Mouse (Mus musculus) lung, embryonic 14.5 days (tissue): ENCODE results near the gene Ufsp2. TPM values are rescaled to one million over a fixed set of nuclear protein-coding genes. Genes with fewer than 3 reads are reported as not detected.

Experiments used
- ATAC-seq: fragments of 200-750 bp; cut with Nextera tagmentation; 2 replicates; pipeline ENCODE4 v1.8.0; 2017; ENCODE audit warnings: mild to moderate bottlenecking, moderate TSS enrichment, moderate library complexity; ENCODE audit not compliant: insufficient read depth
- DNase-seq: peaks from one replicate; pipeline ENCODE4 v3.0.0-alpha.2; 2015
- H3K27ac ChIP-seq: fragments of 300-500 bp; sonication (generic); 2 replicates; pipeline ENCODE4 v1.5.1; 2014; ENCODE audit warnings: low read depth, mild to moderate bottlenecking, moderate library complexity
- H3K27me3 ChIP-seq: fragments of 300-500 bp; sonication (generic); 2 replicates; pipeline ENCODE4 v1.6.1; 2014; ENCODE audit warnings: low read length, control low read depth; ENCODE audit not compliant: insufficient read depth
- H3K36me3 ChIP-seq: fragments of 300-500 bp; sonication (generic); 2 replicates; pipeline ENCODE4 v1.6.1; 2014; ENCODE audit warnings: control low read depth; ENCODE audit not compliant: insufficient read depth
- H3K4me1 ChIP-seq: fragments of 300-500 bp; sonication (generic); 2 replicates; pipeline ENCODE4 v1.6.1; 2014; ENCODE audit warnings: antibody characterized with exemption, control low read depth; ENCODE audit not compliant: insufficient read depth
- H3K4me2 ChIP-seq: fragments of 300-500 bp; sonication (generic); 2 replicates; pipeline ENCODE4 v1.6.1; 2014; ENCODE audit warnings: mild to moderate bottlenecking
- H3K4me3 ChIP-seq: fragments of 300-500 bp; sonication (generic); 2 replicates; pipeline ENCODE4 v1.5.1; 2014; ENCODE audit warnings: low read depth, low read length
- H3K9ac ChIP-seq: fragments of 300-500 bp; sonication (generic); 2 replicates; pipeline ENCODE4 v1.6.1; 2014
- H3K9me3 ChIP-seq: fragments of 300-500 bp; sonication (generic); 2 replicates; pipeline ENCODE4 v1.6.1; 2016; ENCODE audit warnings: low read depth, low read length, control low read depth
- CTCF ChIP-seq: IDR thresholded peaks from 2 replicates; pipeline ENCODE4 v1.5.1; 2016; ENCODE audit warnings: antibody characterized with exemption, low read depth
- WGBS: fragments of 180-500 bp; shearing (Covaris S2); extraction: QIAGEN DNeasy Blood & Tissue Kit; methylation state at CpG from one replicate; pipeline ENCODE4 v1.1.7; 2014; 5-methylcytosine and 5-hydroxymethylcytosine counted together
- polyA plus RNA-seq: library from polyadenylated mRNA; unstranded; fragments of >200 nt; fragmentation: Nextera tagmentation; extraction: Ambion mirVana; gene quantifications from 2 replicates; pipeline ENCODE4 v1.2.1, GENCODE M21; 2014

The Ufsp2 gene
- polyA plus RNA-seq, 1 experiment from 2014 or later, result 75.3 TPM

GRCm38 (mm10) chr8:46010746-46011680 lies 35.7 kb downstream of the Ufsp2 start:
- Histone ChIP-seq H3K9ac (peak overlapping the region; percentile 26; the same call in 1 of the 2 replicates), H3K27ac (peak overlapping the region; percentile 38; the same call in 1 of the 2 replicates), H3K27me3 (no peaks in the 10 kb centered on the region), H3K4me2 (peak overlapping the region; percentile 53), H3K9me3 (no peaks in the 10 kb centered on the region), H3K36me3 (no peaks in the 10 kb centered on the region), H3K4me3 (no peak overlapping the region; the same call in 1 of the 2 replicates), H3K4me1 (peaks cover 3% of the 10 kb centered on the region; the same call in 1 of the 2 replicates)
- DNase-seq (peak; percentile 74), ATAC-seq (peak; percentile 82)
- TF ChIP-seq CTCF, result peak; percentile 63
- 11% methylated on average over 17 of the region's 17 CpGs for WGBS

GRCm38 (mm10) chr8:46022203-46022602 lies 46.9 kb downstream of the Ufsp2 start:
- 79% methylated on average over 9 of the region's 9 CpGs for WGBS

GRCm38 (mm10) chr8:46022758-46023157 lies 47.4 kb downstream of the Ufsp2 start:
- H3K4me1 ChIP-seq, result peaks cover 5% of the 10 kb centered on the region; the same call in 1 of the 2 replicates
- DNase-seq (no peak), ATAC-seq (no peak)
- no peak overlapping the region for H3K4me2 ChIP-seq
- whole genome bisulfite sequencing, result 87% methylated on average over 9 of the region's 9 CpGs
- H3K36me3 ChIP-seq, result no peaks in the 10 kb centered on the region
- no peaks in the 10 kb centered on the region for H3K27me3 ChIP-seq
- no peaks in the 10 kb centered on the region for H3K9me3 ChIP-seq
- H3K27ac ChIP-seq, result no peak overlapping the region
- no peak overlapping the region for H3K4me3 ChIP-seq
- TF ChIP-seq CTCF, result no peak
- no peak overlapping the region for H3K9ac ChIP-seq

More at GRCm38 (mm10) chr8:46022203-46022602, 46.9 kb downstream of the Ufsp2 start:
- peaks cover 5% of the 10 kb centered on the region; the same call in 1 of the 2 replicates for H3K4me1 ChIP-seq
- no peak overlapping the region for H3K27ac ChIP-seq
- no peaks in the 10 kb centered on the region for H3K9me3 ChIP-seq
- H3K4me3 ChIP-seq, result no peak overlapping the region
- no peak for TF ChIP-seq CTCF
- H3K36me3 ChIP-seq, result no peaks in the 10 kb centered on the region
- ATAC-seq (no peak), DNase-seq (no peak)
- no peak overlapping the region for H3K4me2 ChIP-seq
- H3K27me3 ChIP-seq, result no peaks in the 10 kb centered on the region
- H3K9ac ChIP-seq, result no peak overlapping the region

GRCm38 (mm10) chr8:46024392-46024791 lies 49.1 kb downstream of the Ufsp2 start:
- peaks cover 5% of the 10 kb centered on the region; the same call in 1 of the 2 replicates for H3K4me1 ChIP-seq
- no peaks in the 10 kb centered on the region for H3K36me3 ChIP-seq
- peak; percentile 94 for DNase-seq
- H3K9ac ChIP-seq, result no peak overlapping the region
- no peaks in the 10 kb centered on the region for H3K9me3 ChIP-seq
- WGBS, result 24% methylated on average over 4 of the region's 4 CpGs
- no peak overlapping the region for H3K4me3 ChIP-seq
- H3K27ac ChIP-seq, result peak overlapping the region; percentile 87
- peak; percentile 96 for ATAC-seq
- H3K27me3 ChIP-seq, result no peaks in the 10 kb centered on the region
- H3K4me2 ChIP-seq, result no peak overlapping the region
- TF ChIP-seq CTCF, result no peak

- Histone ChIP-seq H3K36me3 (peaks cover 15% of the 10 kb centered on the region; the same call in 1 of the 2 replicates), H3K9me3 (no peaks in the 10 kb centered on the region), H3K27ac (no peak overlapping the region), H3K27me3 (no peaks in the 10 kb centered on the region), H3K9ac (no peak overlapping the region), H3K4me1 (no peaks in the 10 kb centered on the region), H3K4me3 (no peak overlapping the region), H3K4me2 (no peak overlapping the region)
- TF ChIP-seq CTCF, result no peak
- ATAC-seq (no peak), DNase-seq (no peak)
- 67% methylated on average over 11 of the region's 11 CpGs for WGBS
Observed at GRCm38 (mm10) chr8:46036217-46036616, 60.9 kb downstream of the Ufsp2 start.

GRCm38 (mm10) chr8:46039666-46040065 lies 64.3 kb downstream of the Ufsp2 start:
- Histone ChIP-seq H3K4me1 (no peaks in the 10 kb centered on the region), H3K27ac (no peak overlapping the region), H3K27me3 (no peaks in the 10 kb centered on the region), H3K4me3 (no peak overlapping the region), H3K9me3 (no peaks in the 10 kb centered on the region), H3K4me2 (no peak overlapping the region), H3K9ac (no peak overlapping the region), H3K36me3 (peaks cover 18% of the 10 kb centered on the region; the same call in 1 of the 2 replicates)
- TF ChIP-seq CTCF, result no peak
- ATAC-seq, result no peak
- DNase-seq, result no peak
- 68% methylated on average over 1 of the region's 1 CpGs for WGBS

- peaks cover 17% of the 10 kb centered on the region; the same call in 1 of the 2 replicates for H3K36me3 ChIP-seq
- 49% methylated on average over 13 of the region's 13 CpGs for WGBS
- no peak for ATAC-seq
- DNase-seq, result no peak
- H3K9me3 ChIP-seq, result no peaks in the 10 kb centered on the region
- H3K4me1 ChIP-seq, result no peaks in the 10 kb centered on the region
- H3K27ac ChIP-seq, result no peak overlapping the region
- no peaks in the 10 kb centered on the region for H3K27me3 ChIP-seq
- no peak overlapping the region for H3K9ac ChIP-seq
- TF ChIP-seq CTCF, result no peak
- H3K4me2 ChIP-seq, result no peak overlapping the region
- no peak overlapping the region for H3K4me3 ChIP-seq
Observed at GRCm38 (mm10) chr8:46040260-46040659, 64.9 kb downstream of the Ufsp2 start.

Other genes starting within 250 kb of the Ufsp2 start
- 30.9 and 35.1 TPM in 2 replicates for gene Pdlim3, start 90.1 kb upstream of the Ufsp2 start, polyA plus RNA-seq
- gene Ccdc110, start 40.9 kb upstream of the Ufsp2 start, polyA plus RNA-seq, result not detected in 2 replicates
- gene 1700029J07Rik, start 276 bp upstream of the Ufsp2 start, polyA plus RNA-seq, result 2.7 and 3.4 TPM in 2 replicates
- 0.32 and 0.86 TPM in 2 replicates for gene Lrp2bp, start 23.8 kb downstream of the Ufsp2 start, polyA plus RNA-seq
- gene Ankrd37, start 30.2 kb downstream of the Ufsp2 start, polyA plus RNA-seq, result 19.7 and 21.8 TPM in 2 replicates
- gene Cfap97, start 176.2 kb downstream of the Ufsp2 start, polyA plus RNA-seq, result 24.1 and 25.3 TPM in 2 replicates
- 9.2 and 12.3 TPM in 2 replicates for gene Snx25, start 176.6 kb downstream of the Ufsp2 start, polyA plus RNA-seq
- 431 and 432 TPM in 2 replicates for gene Slc25a4, start 235.8 kb downstream of the Ufsp2 start, polyA plus RNA-seq